Comparison of ENCODE assay signal across 15 mouse cellular contexts in the genomic region with DNA sequence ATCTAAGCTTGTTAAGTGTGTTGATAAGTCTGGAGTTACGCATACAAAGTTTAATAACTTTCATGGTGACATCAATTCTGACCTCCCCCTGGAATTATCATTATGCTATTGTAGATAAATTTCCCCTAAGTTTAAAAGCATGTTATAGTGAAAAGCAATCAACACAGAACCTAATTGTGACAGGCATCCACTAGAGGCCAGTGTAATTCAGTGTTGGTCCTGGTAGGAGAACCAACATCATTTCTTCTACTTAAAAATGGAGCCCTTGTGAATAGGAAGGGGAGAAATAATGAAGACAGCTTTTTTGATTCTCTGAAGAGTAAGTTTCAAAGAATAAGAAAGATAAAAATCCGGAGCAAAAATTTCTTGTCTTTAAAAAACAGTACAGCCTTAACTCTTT.
A peak's percentile ranks its signal among the peaks of the same experiment; 100 is the strongest.
DNase-seq lines count a peak whose midpoint lies in the region; ATAC-seq and TF ChIP-seq lines count a peak whose summit lies in the region.
"Had no signal": no experiment of that assay in that cellular context is flagged by ENCODE, and none has a peak within 500 bp of the region (broad histone marks: within the 10 kb centered on the region; RNA-seq: fewer than 3 reads in every experiment).

No protein-coding gene starts in this region.

- H3K9ac ChIP-seq in forebrain, embryonic 14.5 days (ENCODE audit: low read length) = no peak overlapping the region
- H3K9ac ChIP-seq in forebrain, embryonic 13.5 days = no peak overlapping the region
- H3K9ac ChIP-seq in kidney, postnatal 0 days (ENCODE audit: low read depth, low read length) = no peak overlapping the region
- H3K9ac ChIP-seq in kidney, embryonic 16.5 days (replicated peaks; ENCODE audit: low read length) = no peak overlapping the region
- H3K9ac ChIP-seq in midbrain, postnatal 0 days (replicated peaks; ENCODE audit: low read length, poor library complexity, severe bottlenecking) = no peak overlapping the region
- no peak overlapping the region for H3K9ac ChIP-seq in midbrain, embryonic 16.5 days (ENCODE audit: low read depth, low read length)
- H3K9ac ChIP-seq: midbrain, embryonic 15.5 days had no signal

- WGBS in forebrain, embryonic 14.5 days = 79% methylated on average over 2 of the region's 2 CpGs
- 83% methylated on average over 2 of the region's 2 CpGs for WGBS in forebrain, embryonic 13.5 days
- WGBS in kidney, postnatal 0 days = 85% methylated on average over 2 of the region's 2 CpGs
- WGBS in kidney, embryonic 16.5 days = 86% methylated on average over 2 of the region's 2 CpGs
- 76% methylated on average over 2 of the region's 2 CpGs for WGBS in midbrain, postnatal 0 days
- 77% methylated on average over 2 of the region's 2 CpGs for WGBS in midbrain, embryonic 16.5 days

- DNase-seq in forebrain, embryonic 14.5 days (ENCODE audit: low spot score) = peak; percentile 38
- DNase-seq in kidney, postnatal 0 days (ENCODE audit: low spot score) = peak; percentile 39
- peak; percentile 44 for DNase-seq in midbrain, postnatal 0 days (ENCODE audit: low spot score)
- no peak for DNase-seq in neural tube, embryonic 10.5 days (ENCODE audit: extremely low spot score, low spot score)
- no peak for DNase-seq in kidney, adult 11 months
- DNase-seq: cerebellum, postnatal 25 days; kidney, adult 2 months; liver had no signal

- no peak for ATAC-seq in forebrain, embryonic 14.5 days
- ATAC-seq in forebrain, embryonic 13.5 days = no peak
- no peak for ATAC-seq in kidney, postnatal 0 days (replicated peaks; ENCODE audit: low FRiP score, low read depth)
- no peak for ATAC-seq in kidney, embryonic 16.5 days (ENCODE audit: low FRiP score, low TSS enrichment)
- no peak for ATAC-seq in midbrain, postnatal 0 days (ENCODE audit: low FRiP score)
- ATAC-seq in midbrain, embryonic 16.5 days = no peak
- ATAC-seq: midbrain, embryonic 15.5 days; Patski had no signal

- H3K27me3 ChIP-seq in forebrain, embryonic 14.5 days (replicated peaks; ENCODE audit: control insufficient read depth, insufficient read depth, low read length) = no peaks in the 10 kb centered on the region
- H3K27me3 ChIP-seq in forebrain, embryonic 13.5 days = no peaks in the 10 kb centered on the region
- H3K27me3 ChIP-seq in kidney, postnatal 0 days (ENCODE audit: insufficient read depth, low read length) = no peaks in the 10 kb centered on the region
- no peaks in the 10 kb centered on the region for H3K27me3 ChIP-seq in kidney, embryonic 16.5 days (ENCODE audit: insufficient read depth, low read length)
- H3K27me3 ChIP-seq in midbrain, postnatal 0 days (ENCODE audit: insufficient read depth, low read length) = no peaks in the 10 kb centered on the region
- H3K27me3 ChIP-seq in midbrain, embryonic 16.5 days (ENCODE audit: control insufficient read depth, insufficient read depth, low read depth, low read length) = no peaks in the 10 kb centered on the region
- H3K27me3 ChIP-seq: midbrain, embryonic 15.5 days; Patski had no signal

- H3K4me1 ChIP-seq in forebrain, embryonic 14.5 days (ENCODE audit: control insufficient read depth, insufficient read depth, low read length) = no peaks in the 10 kb centered on the region
- H3K4me1 ChIP-seq in forebrain, embryonic 13.5 days = no peaks in the 10 kb centered on the region
- no peaks in the 10 kb centered on the region for H3K4me1 ChIP-seq in kidney, postnatal 0 days (replicated peaks; ENCODE audit: insufficient read depth, low read length)
- H3K4me1 ChIP-seq in kidney, embryonic 16.5 days (ENCODE audit: insufficient read depth, low read length) = peaks cover 13% of the 10 kb centered on the region; the same call in 1 of the 2 replicates
- H3K4me1 ChIP-seq in midbrain, postnatal 0 days (ENCODE audit: insufficient read depth, low read length) = no peaks in the 10 kb centered on the region
- H3K4me1 ChIP-seq in midbrain, embryonic 16.5 days (ENCODE audit: control insufficient read depth, insufficient read depth, low read length) = no peaks in the 10 kb centered on the region
- H3K4me1 ChIP-seq: midbrain, embryonic 15.5 days had no signal

- H3K9me3 ChIP-seq in forebrain, embryonic 14.5 days (replicated peaks; ENCODE audit: control insufficient read depth, low read length) = no peaks in the 10 kb centered on the region
- H3K9me3 ChIP-seq in forebrain, embryonic 13.5 days (replicated peaks) = no peaks in the 10 kb centered on the region
- H3K9me3 ChIP-seq in kidney, postnatal 0 days (replicated peaks; ENCODE audit: low read length) = no peaks in the 10 kb centered on the region
- no peaks in the 10 kb centered on the region for H3K9me3 ChIP-seq in kidney, embryonic 16.5 days (ENCODE audit: low read length)
- H3K9me3 ChIP-seq in midbrain, postnatal 0 days (ENCODE audit: low read length) = no peaks in the 10 kb centered on the region
- no peaks in the 10 kb centered on the region for H3K9me3 ChIP-seq in midbrain, embryonic 16.5 days (replicated peaks; ENCODE audit: control insufficient read depth, low read length, poor library complexity, severe bottlenecking)
- H3K9me3 ChIP-seq: heart, embryonic 10.5 days; midbrain, embryonic 15.5 days had no signal

- no peak overlapping the region for H3K4me3 ChIP-seq in forebrain, embryonic 14.5 days (ENCODE audit: low read depth, low read length)
- no peak overlapping the region for H3K4me3 ChIP-seq in forebrain, embryonic 13.5 days
- H3K4me3 ChIP-seq in kidney, postnatal 0 days (replicated peaks; ENCODE audit: low read depth, low read length) = no peak overlapping the region
- H3K4me3 ChIP-seq in kidney, embryonic 16.5 days (ENCODE audit: low read length) = no peak overlapping the region
- no peak overlapping the region for H3K4me3 ChIP-seq in midbrain, postnatal 0 days (ENCODE audit: low read depth, low read length)
- no peak overlapping the region for H3K4me3 ChIP-seq in midbrain, embryonic 16.5 days (ENCODE audit: low read depth, low read length)
- H3K4me3 ChIP-seq: heart, embryonic 10.5 days; midbrain, embryonic 15.5 days had no signal

- H3K36me3 ChIP-seq in forebrain, embryonic 14.5 days (ENCODE audit: control insufficient read depth, insufficient read depth, low read length) = no peaks in the 10 kb centered on the region
- H3K36me3 ChIP-seq in forebrain, embryonic 13.5 days (ENCODE audit: poor library complexity, severe bottlenecking) = no peaks in the 10 kb centered on the region
- no peaks in the 10 kb centered on the region for H3K36me3 ChIP-seq in kidney, postnatal 0 days (ENCODE audit: insufficient read depth, low read length)
- no peaks in the 10 kb centered on the region; the same call in 1 of the 2 replicates for H3K36me3 ChIP-seq in kidney, embryonic 16.5 days (ENCODE audit: insufficient read depth, low read length)
- no peaks in the 10 kb centered on the region for H3K36me3 ChIP-seq in midbrain, postnatal 0 days (ENCODE audit: insufficient read depth, low read length)
- no peaks in the 10 kb centered on the region for H3K36me3 ChIP-seq in midbrain, embryonic 16.5 days (ENCODE audit: control insufficient read depth, insufficient read depth, low read length)
- H3K36me3 ChIP-seq: heart, embryonic 10.5 days; midbrain, embryonic 15.5 days had no signal

- H3K4me2 ChIP-seq in forebrain, embryonic 14.5 days (ENCODE audit: low read length) = no peak overlapping the region
- no peak overlapping the region for H3K4me2 ChIP-seq in forebrain, embryonic 13.5 days
- no peak overlapping the region for H3K4me2 ChIP-seq in kidney, postnatal 0 days (ENCODE audit: low read length)
- H3K4me2 ChIP-seq in kidney, embryonic 16.5 days (replicated peaks; ENCODE audit: low read depth, low read length) = no peak overlapping the region
- no peak overlapping the region for H3K4me2 ChIP-seq in midbrain, postnatal 0 days (ENCODE audit: low read depth, low read length, poor library complexity, severe bottlenecking)
- H3K4me2 ChIP-seq in midbrain, embryonic 16.5 days (ENCODE audit: low read length) = no peak overlapping the region
- H3K4me2 ChIP-seq: midbrain, embryonic 15.5 days had no signal

- peak; percentile 63 for TF ChIP-seq CTCF in kidney, postnatal 0 days (IDR thresholded peaks at IDR 0.05; ENCODE audit: low read depth)
- peak; percentile 74 for TF ChIP-seq CTCF in midbrain, postnatal 0 days (IDR thresholded peaks at IDR 0.05)

- H3K27ac ChIP-seq in forebrain, embryonic 14.5 days (ENCODE audit: low read depth, low read length) = no peak overlapping the region
- H3K27ac ChIP-seq in forebrain, embryonic 13.5 days = no peak overlapping the region
- no peak overlapping the region for H3K27ac ChIP-seq in kidney, postnatal 0 days
- no peak overlapping the region for H3K27ac ChIP-seq in kidney, embryonic 16.5 days (ENCODE audit: low read length)
- H3K27ac ChIP-seq in midbrain, postnatal 0 days (ENCODE audit: low read depth, low read length) = no peak overlapping the region
- H3K27ac ChIP-seq in midbrain, embryonic 16.5 days (ENCODE audit: low read length) = no peak overlapping the region
- H3K27ac ChIP-seq: heart, embryonic 10.5 days; macrophage; midbrain, embryonic 15.5 days had no signal

Comparison
In these comparisons a context has a peak if more than half of its experiments do, and no peak if none do; other contexts are left out.
1. DNase-seq: peak in forebrain, embryonic 14.5 days (single experiment), kidney, postnatal 0 days (single experiment) and midbrain, postnatal 0 days (single experiment); none in neural tube, embryonic 10.5 days (single experiment) and kidney, adult 11 months (single experiment).